Mouse (Mus musculus) kidney, postnatal 14 days (tissue): Measurements from ENCODE around the gene Bpifb1.
"Not testable (repeated sequence)": the region's sequence is repeated elsewhere in the genome, so short reads cannot be mapped to it uniquely, and the experiment has no call there.

Experiments
- DNase-seq: peaks from one replicate; pipeline ENCODE4 v3.0.0; 2022; ENCODE audit warnings: mixed read lengths

The Bpifb1 gene

GRCm38 (mm10) chr2:154211881-154212280 is 21.3 kb downstream of the Bpifb1 start:
- no peak for DNase-seq

- peak; percentile 79 for DNase-seq
Observed at GRCm38 (mm10) chr2:154215191-154215590, 24.6 kb downstream of the Bpifb1 start.

- DNase-seq: no peak
Observed at GRCm38 (mm10) chr2:154219950-154220349, 29.3 kb downstream of the Bpifb1 start.

- peak; percentile 67 for DNase-seq
Observed at GRCm38 (mm10) chr2:154223265-154223916, 32.8 kb downstream of the Bpifb1 start, which contains the start of gene Bpifb5. Bpifb5 (plus strand) TSS chr2:154223742.

- DNase-seq: no peak
Observed at GRCm38 (mm10) chr2:154223917-154224273, 33.3 kb downstream of the Bpifb1 start.

GRCm38 (mm10) chr2:154226991-154227390 is 36.4 kb downstream of the Bpifb1 start:
- no peak for DNase-seq

DNA sequence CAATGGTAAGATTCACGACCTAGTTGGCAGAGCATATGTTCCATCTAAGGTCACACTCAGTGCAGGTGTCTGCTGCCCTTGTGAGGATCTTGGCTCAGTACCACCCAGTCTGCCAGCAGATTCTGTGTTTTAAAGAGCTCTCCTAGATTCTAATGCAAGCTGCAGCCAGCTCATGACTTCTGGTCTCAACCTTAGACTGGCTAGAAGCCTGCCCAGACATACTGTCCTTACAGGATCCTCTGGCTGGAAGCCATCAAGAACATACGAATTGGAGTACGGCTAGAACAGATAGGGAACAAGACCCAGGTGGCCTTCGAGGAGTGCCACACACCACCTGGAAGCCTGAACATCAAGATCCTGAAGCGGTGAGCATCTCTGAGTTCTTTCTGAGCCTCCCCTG is 37.2 kb downstream of the Bpifb1 start:
- DNase-seq: no peak

GRCm38 (mm10) chr2:154233426-154233825 is 42.8 kb downstream of the Bpifb1 start:
- DNase-seq: no peak

DNA sequence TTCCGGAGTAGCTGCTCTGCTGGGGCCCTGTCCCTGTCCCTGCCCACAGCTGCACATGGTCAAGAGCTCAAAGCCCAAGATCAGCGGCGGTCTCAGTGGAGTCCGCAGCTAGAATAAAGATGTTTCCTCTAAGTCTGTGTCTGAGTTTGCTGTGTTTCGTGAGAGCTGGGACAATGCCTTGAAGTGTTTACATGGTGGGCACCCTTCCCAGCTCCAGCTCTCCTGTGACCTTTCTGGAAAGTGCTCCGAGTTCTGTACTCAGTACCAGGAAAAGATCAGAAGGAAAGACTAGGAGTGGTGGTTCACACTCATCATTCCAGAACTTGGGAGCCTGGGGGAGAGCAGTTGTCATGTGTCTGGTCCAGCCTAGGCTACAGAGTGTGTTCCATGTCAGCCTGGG is 50.2 kb downstream of the Bpifb1 start:
- DNase-seq: no peak

DNA sequence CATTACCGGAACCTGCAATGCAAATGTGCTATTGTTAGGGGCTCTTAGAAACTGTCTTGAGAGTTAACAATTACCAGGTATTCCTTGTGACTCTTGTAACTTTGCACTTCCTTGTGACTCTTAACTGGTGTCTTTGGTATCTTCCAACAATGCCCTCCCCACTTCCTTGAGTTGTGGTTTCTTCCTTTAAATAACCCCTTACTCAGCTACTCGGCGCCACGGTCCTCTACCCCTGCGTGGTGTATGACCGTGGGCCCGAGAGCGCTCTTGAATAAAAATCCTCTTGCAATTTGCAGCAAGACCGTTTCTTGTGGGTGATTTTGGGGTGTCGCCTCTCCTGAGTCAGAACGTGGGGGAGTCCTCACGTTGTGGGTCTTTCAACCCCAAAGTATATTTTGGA is 52.1 kb downstream of the Bpifb1 start:
- not testable (repeated sequence) for DNase-seq

DNA sequence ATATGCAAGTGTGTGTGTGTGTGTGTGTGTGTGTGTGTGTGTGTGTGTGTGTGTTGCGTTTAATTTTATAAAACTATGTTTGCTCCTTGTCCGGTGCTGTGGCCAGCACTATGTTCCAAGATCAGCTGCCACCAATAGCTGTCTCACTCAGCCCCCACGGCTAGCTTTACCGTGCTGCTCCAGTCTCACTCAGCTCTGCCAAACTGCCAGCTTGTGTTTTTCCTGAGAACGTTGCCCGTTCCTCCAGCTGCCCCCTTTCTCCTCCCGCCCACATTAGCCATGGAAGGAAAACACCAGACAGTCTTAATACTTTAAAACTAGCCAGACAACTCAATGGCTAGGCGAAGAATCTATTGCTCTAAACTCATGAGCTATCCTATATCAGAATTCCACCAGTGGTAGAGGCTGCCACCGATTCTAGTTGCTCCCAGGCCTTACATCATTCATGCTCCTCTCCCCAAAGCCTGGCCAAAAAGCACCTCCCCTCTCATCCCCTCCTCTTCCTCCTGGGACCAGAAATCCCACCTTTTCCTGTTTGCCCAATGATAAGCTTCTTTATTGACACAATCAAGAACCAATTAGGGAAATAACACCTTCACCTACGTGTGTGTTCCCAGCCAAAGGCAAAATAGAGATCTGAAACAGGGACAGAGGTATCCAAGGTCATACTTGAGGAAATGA is 52.9 kb downstream of the Bpifb1 start:
- DNase-seq: no peak

DNA sequence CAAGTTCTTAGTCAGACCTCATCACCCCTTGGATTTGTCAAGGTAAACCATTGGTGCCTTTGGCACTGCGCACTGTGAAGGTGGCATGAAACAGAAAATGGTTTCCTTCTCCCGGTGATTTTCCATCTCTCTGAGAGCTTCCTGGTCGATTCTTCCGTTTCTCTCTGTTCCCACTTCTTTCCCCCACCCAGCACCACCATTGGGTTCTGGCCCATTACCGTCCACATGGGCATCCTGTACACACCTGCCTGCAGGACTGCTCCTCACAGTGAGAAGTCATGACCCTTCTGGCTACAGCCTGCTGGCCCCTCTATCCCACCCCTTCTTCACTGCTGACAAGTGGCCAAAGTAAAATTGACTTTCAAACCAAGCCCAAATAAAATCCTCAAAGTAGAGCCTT is 54.7 kb downstream of the Bpifb1 start:
- no peak for DNase-seq

GRCm38 (mm10) chr2:154255254-154255653 is 64.6 kb downstream of the Bpifb1 start:
- not testable (repeated sequence) for DNase-seq

- DNase-seq: no peak
Observed at GRCm38 (mm10) chr2:154255770-154256169, 65.2 kb downstream of the Bpifb1 start.

DNA sequence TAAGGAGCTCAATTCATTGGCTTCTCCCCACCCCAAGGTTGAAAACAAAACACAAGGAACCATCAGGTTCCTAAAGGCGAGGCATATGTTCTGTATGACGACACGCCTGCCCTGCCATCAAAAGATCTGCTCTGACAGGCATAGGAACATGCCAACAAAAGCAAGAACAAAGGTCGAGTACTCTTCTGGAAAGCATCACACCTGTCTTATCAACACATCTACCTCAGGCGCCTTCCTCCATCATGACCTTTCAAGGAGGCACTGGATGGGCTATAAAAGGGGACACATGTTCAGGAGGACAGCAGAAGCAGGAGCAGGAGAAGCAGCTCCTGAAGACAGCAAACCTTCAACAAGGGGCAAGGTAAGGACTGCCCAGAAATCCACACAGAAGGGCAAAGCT is 66.9 kb downstream of the Bpifb1 start, which contains the start of gene Bpifb9a:
Bpifb9a (plus strand) TSS at position 301 of the 400 bp plus-strand sequence.
- not testable (repeated sequence) for DNase-seq

DNA sequence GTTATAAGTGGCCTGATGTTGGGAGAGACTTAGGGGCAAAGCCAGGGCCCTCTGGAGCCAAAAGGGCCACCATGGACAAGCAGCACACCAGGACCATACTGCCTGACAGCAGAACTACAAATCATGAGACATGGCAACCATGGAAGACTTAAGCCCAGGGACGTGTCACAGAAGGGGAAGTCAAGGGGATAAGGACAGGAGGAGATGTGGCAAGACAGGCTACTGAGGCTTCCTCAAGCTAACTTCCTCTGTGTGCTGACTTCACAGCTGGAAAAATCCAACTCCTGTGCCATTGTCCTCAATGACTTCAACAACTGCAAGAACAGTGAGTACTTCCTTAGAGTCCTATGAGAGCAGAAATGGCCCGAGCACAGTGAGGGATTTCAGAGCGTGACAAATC is 73.8 kb downstream of the Bpifb1 start:
- DNase-seq: not testable (repeated sequence)
